Mouse (Mus musculus) lung, embryonic 14.5 days (tissue): ENCODE results near the gene Polr2c. TPM values are rescaled to one million over a fixed set of nuclear protein-coding genes. Genes with fewer than 3 reads are reported as not detected.

Experiments
- ATAC-seq: fragments of 200-750 bp; cut with Nextera tagmentation; 2 replicates; pipeline ENCODE4 v1.8.0; 2017; ENCODE audit warnings: mild to moderate bottlenecking, moderate TSS enrichment, moderate library complexity; ENCODE audit not compliant: insufficient read depth
- DNase-seq: peaks from one replicate; pipeline ENCODE4 v3.0.0-alpha.2; 2015
- H3K27ac ChIP-seq: fragments of 300-500 bp; sonication (generic); 2 replicates; pipeline ENCODE4 v1.5.1; 2014; ENCODE audit warnings: low read depth, mild to moderate bottlenecking, moderate library complexity
- H3K27me3 ChIP-seq: fragments of 300-500 bp; sonication (generic); 2 replicates; pipeline ENCODE4 v1.6.1; 2014; ENCODE audit warnings: low read length, control low read depth; ENCODE audit not compliant: insufficient read depth
- H3K36me3 ChIP-seq: fragments of 300-500 bp; sonication (generic); 2 replicates; pipeline ENCODE4 v1.6.1; 2014; ENCODE audit warnings: control low read depth; ENCODE audit not compliant: insufficient read depth
- H3K4me1 ChIP-seq: fragments of 300-500 bp; sonication (generic); 2 replicates; pipeline ENCODE4 v1.6.1; 2014; ENCODE audit warnings: antibody characterized with exemption, control low read depth; ENCODE audit not compliant: insufficient read depth
- H3K4me2 ChIP-seq: fragments of 300-500 bp; sonication (generic); 2 replicates; pipeline ENCODE4 v1.6.1; 2014; ENCODE audit warnings: mild to moderate bottlenecking
- H3K4me3 ChIP-seq: fragments of 300-500 bp; sonication (generic); 2 replicates; pipeline ENCODE4 v1.5.1; 2014; ENCODE audit warnings: low read depth, low read length
- H3K9ac ChIP-seq: fragments of 300-500 bp; sonication (generic); 2 replicates; pipeline ENCODE4 v1.6.1; 2014
- H3K9me3 ChIP-seq: fragments of 300-500 bp; sonication (generic); 2 replicates; pipeline ENCODE4 v1.6.1; 2016; ENCODE audit warnings: low read depth, low read length, control low read depth
- CTCF ChIP-seq: IDR thresholded peaks from 2 replicates; pipeline ENCODE4 v1.5.1; 2016; ENCODE audit warnings: antibody characterized with exemption, low read depth
- WGBS: fragments of 180-500 bp; shearing (Covaris S2); extraction: QIAGEN DNeasy Blood & Tissue Kit; methylation state at CpG from one replicate; pipeline ENCODE4 v1.1.7; 2014; 5-methylcytosine and 5-hydroxymethylcytosine counted together
- polyA plus RNA-seq: library from polyadenylated mRNA; unstranded; fragments of >200 nt; fragmentation: Nextera tagmentation; extraction: Ambion mirVana; gene quantifications from 2 replicates; pipeline ENCODE4 v1.2.1, GENCODE M21; 2014

The Polr2c gene
- polyA plus RNA-seq, 1 experiment from 2014 or later = 169 TPM

- Histone ChIP-seq H3K27me3 (no peaks in the 10 kb centered on the region), H3K4me3 (no peak overlapping the region), H3K36me3 (peaks cover 72% of the 10 kb centered on the region), H3K9ac (no peak overlapping the region), H3K9me3 (no peaks in the 10 kb centered on the region), H3K4me1 (peaks cover 9% of the 10 kb centered on the region), H3K27ac (no peak overlapping the region), H3K4me2 (no peak overlapping the region)
- no peak for DNase-seq
- no peak for TF ChIP-seq CTCF
- 79% methylated on average over 10 of the region's 10 CpGs for WGBS
- ATAC-seq = no peak
Observed at GRCm38 (mm10) chr8:94865292-94865691, 8.0 kb downstream of the Polr2c start.

GRCm38 (mm10) chr8:94866921-94867320, 9.7 kb downstream of the Polr2c start:
- H3K36me3 ChIP-seq = peaks cover 56% of the 10 kb centered on the region
- WGBS = 82% methylated on average over 9 of the region's 9 CpGs

DNA sequence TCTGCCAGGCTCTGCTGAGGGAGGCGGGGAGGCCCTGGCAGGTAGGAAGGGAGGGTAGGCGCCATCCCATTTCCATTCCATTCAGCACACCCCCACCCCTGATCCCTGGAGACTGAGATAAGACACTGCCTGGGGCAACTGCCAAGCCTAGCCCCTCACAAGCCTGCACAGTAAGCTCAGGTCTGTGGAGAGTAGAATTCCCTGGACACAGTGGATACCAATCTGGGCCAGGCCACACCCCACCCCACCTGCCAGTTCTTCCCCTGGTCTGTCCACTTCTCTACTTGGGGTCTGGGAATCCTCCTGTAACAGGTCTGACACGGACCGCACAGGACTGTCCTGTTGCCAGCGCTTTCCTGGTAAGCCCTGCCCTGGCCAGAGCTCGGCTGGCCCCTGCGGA, 11.9 kb downstream of the Polr2c start:
- TF ChIP-seq CTCF = no peak
- Histone ChIP-seq H3K27ac (0 out of 2 replicates have a peak overlapping the region, but pooled peaks have one; percentile 38), H3K4me2 (peak overlapping the region; percentile 90), H3K9ac (no peak overlapping the region), H3K4me1 (peaks cover 20% of the 10 kb centered on the region), H3K36me3 (peaks cover 37% of the 10 kb centered on the region), H3K4me3 (no peak overlapping the region), H3K9me3 (no peaks in the 10 kb centered on the region), H3K27me3 (no peaks in the 10 kb centered on the region)
- DNase-seq (no peak), ATAC-seq (no peak)
- 48% methylated on average over 7 of the region's 7 CpGs for WGBS

More at GRCm38 (mm10) chr8:94866921-94867320, 9.7 kb downstream of the Polr2c start:
- no peaks in the 10 kb centered on the region for H3K9me3 ChIP-seq
- no peaks in the 10 kb centered on the region for H3K27me3 ChIP-seq
- no peak for ATAC-seq
- no peak overlapping the region for H3K9ac ChIP-seq
- TF ChIP-seq CTCF = no peak
- H3K4me2 ChIP-seq = no peak overlapping the region
- H3K4me1 ChIP-seq = peaks cover 20% of the 10 kb centered on the region
- H3K4me3 ChIP-seq = no peak overlapping the region
- no peak overlapping the region for H3K27ac ChIP-seq
- DNase-seq = no peak

- H3K27me3 ChIP-seq = peaks cover 3% of the 10 kb centered on the region; the same call in 1 of the 2 replicates
- H3K36me3 ChIP-seq = peaks cover 28% of the 10 kb centered on the region
- no peak for TF ChIP-seq CTCF
- DNase-seq (no peak), ATAC-seq (no peak)
- H3K9me3 ChIP-seq = no peaks in the 10 kb centered on the region
- H3K4me2 ChIP-seq = peak overlapping the region; percentile 90
- H3K4me1 ChIP-seq = peaks cover 25% of the 10 kb centered on the region
- no peak overlapping the region for H3K9ac ChIP-seq
- peak overlapping the region; percentile 44 for H3K4me3 ChIP-seq
- 26% methylated on average over 4 of the region's 4 CpGs for WGBS
- no peak overlapping the region for H3K27ac ChIP-seq
Observed at GRCm38 (mm10) chr8:94870003-94870402, 12.8 kb downstream of the Polr2c start.

DNA sequence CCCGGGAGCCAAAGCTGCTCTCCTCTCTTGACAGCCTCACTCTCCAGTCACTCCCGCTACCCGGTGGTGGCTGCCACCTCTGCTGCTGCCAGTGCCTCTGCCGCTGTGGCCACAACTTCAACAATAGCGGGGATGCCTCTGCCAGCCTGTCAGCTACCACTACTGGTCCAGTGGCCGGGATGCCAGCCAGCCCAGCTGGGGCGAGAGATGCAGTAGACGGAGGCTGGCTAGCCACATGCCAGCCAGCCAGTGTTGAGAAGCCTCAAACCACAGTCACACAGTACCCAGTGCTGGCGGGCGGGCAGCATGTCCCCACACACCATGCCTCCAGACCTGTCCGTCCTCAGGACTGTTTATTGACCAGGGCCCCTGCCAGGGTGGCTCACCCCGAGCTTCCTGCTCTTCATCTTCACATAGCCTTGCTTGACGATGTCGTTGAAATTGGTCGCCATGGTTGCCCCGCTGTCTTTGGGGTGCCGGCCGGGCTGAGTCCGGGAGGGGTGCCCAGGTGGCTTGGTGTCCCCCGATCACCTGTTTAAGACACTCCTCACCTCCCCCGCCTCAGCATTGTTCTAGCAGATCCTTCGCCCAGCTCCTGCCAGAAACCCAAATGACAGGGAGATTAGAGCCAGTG, 13.3 kb downstream of the Polr2c start:
- H3K27ac ChIP-seq = no peak overlapping the region
- DNase-seq (peak; percentile 8), ATAC-seq (peak; percentile 21; the same call in 1 of the 2 replicates)
- peak overlapping the region; percentile 90 for H3K4me2 ChIP-seq
- peak overlapping the region; percentile 52 for H3K9ac ChIP-seq
- H3K36me3 ChIP-seq = peaks cover 22% of the 10 kb centered on the region
- WGBS = 5% methylated on average over 22 of the region's 22 CpGs
- H3K4me1 ChIP-seq = peaks cover 31% of the 10 kb centered on the region
- H3K27me3 ChIP-seq = peaks cover 6% of the 10 kb centered on the region; the same call in 1 of the 2 replicates
- no peak for TF ChIP-seq CTCF
- no peaks in the 10 kb centered on the region for H3K9me3 ChIP-seq
- peak overlapping the region; percentile 44 for H3K4me3 ChIP-seq

DNA sequence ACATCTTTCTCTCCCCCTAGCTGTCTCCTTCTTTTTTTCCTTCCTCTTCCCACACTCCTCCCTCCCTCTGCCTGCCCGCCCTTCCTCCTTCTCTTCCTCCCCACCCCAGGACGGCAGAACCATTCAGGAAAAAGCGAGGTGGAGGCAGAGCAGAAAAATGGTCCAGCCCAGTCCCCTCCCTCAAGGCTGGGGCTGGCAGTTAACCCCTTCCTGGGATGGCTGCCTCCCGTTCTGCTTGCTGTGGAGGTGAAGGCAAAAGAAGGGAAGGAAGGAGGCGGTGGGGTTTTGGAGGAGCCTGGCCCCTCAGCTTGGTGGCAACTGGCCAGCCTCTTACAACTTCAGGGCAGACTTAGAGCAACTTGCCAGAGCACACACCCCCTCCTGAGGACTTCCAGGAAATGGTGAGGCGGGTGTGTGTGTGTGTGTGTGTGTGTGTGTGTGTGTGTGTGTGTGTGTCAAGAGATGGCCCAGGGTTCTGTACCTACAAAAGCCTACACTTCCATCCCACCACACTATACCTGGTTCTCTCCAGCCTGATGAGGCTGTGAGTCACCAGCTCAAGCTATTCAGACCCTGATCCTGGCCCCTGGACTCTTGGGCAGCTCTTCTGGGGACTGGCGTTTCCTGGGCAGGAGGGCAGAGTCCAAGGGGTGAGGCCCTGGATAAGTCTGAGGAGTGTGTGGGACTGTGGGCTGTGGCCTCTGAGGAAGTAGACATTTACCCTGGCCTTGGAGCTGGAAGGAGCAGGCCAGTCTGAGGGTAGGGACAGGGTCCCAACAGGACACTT, 14.1 kb downstream of the Polr2c start:
- Histone ChIP-seq H3K27ac (peak overlapping the region; percentile 58; the same call in 1 of the 2 replicates), H3K4me3 (peak overlapping the region; percentile 44), H3K36me3 (peaks cover 15% of the 10 kb centered on the region; the same call in 1 of the 2 replicates), H3K27me3 (peaks cover 6% of the 10 kb centered on the region; the same call in 1 of the 2 replicates), H3K9ac (peak overlapping the region; percentile 52), H3K4me1 (peaks cover 32% of the 10 kb centered on the region), H3K9me3 (no peaks in the 10 kb centered on the region), H3K4me2 (peak overlapping the region; percentile 90)
- peak; percentile 87 for DNase-seq
- WGBS = 3% methylated on average over 6 of the region's 7 CpGs
- peak; percentile 76 for ATAC-seq
- no peak for TF ChIP-seq CTCF

DNA sequence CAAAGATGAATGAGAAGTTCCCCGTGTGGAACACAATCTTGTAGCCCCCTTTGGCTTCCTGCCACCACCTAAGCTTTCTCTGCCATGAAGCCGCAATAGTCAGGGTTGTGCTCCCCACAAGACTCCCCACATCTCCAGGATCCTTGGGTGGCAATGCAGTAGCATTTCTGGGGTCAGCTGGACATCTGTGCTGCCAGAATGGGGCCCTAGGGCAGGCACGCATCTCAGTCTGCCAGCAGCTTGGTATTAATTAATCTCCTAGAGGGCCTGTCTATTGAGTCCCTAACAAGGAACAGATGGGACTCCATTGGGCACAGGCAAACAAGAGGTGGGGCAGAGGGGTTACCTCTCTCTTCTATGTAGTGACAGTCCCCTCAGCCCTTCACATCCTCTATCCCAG, 14.9 kb downstream of the Polr2c start:
- no peak for TF ChIP-seq CTCF
- no peak for ATAC-seq
- 38% methylated on average over 3 of the region's 3 CpGs for WGBS
- Histone ChIP-seq H3K4me1 (peaks cover 38% of the 10 kb centered on the region), H3K27ac (no peak overlapping the region), H3K9me3 (no peaks in the 10 kb centered on the region), H3K4me3 (0 out of 2 replicates have a peak overlapping the region, but pooled peaks have one; percentile 8), H3K27me3 (peaks cover 6% of the 10 kb centered on the region; the same call in 1 of the 2 replicates), H3K9ac (no peak overlapping the region; the same call in 1 of the 2 replicates), H3K4me2 (peak overlapping the region; percentile 90; the same call in 1 of the 2 replicates), H3K36me3 (0 out of 2 replicates have a peak, but pooled peaks cover 9% of the 10 kb centered on the region)
- peak; percentile 4 for DNase-seq
